Mouse (Mus musculus) thymus, postnatal 10 days (tissue): Measurements from ENCODE around the gene Adpgk.

Source experiments
- DNase-seq, 2 experiments: peaks; one replicate each; pipeline ENCODE4 v3.0.0; 2021; ENCODE audit warnings: low spot score in 2 of 2

Adpgk gene

GRCm38 (mm10) chr9:59290957-59291687, at the start of gene Adpgk:
Adpgk (plus strand) TSS chr9:59291558.
- peak; percentile 97 to 98 for DNase-seq

DNA sequence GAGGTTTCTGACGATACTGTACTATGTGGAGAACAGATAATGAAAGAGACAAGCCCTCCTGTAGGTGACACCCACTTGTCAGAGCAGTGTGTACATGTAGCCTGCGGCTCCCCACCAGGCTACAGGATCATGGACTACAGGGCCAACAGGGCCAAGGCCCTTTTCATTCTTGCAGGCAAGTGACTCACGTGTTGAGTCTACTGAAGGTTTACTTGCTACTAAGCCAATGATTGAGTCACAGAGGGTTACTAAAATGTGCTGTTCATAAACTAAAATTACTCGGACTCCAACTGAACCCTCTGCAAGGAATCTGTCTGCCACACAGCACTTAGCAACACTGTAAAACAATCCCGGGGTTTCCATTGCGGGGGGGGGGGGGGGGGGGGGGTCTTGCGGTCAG, 46.2 kb upstream of the Adpgk start:
- DNase-seq, result no peak

GRCm38 (mm10) chr9:59246456-59247029, 44.8 kb upstream of the Adpgk start:
- no peak for DNase-seq

- DNase-seq, result no peak
Measured at GRCm38 (mm10) chr9:59249359-59249758, 42.0 kb upstream of the Adpgk start.

GRCm38 (mm10) chr9:59250272-59250671, 41.1 kb upstream of the Adpgk start:
- DNase-seq, result no peak

DNA sequence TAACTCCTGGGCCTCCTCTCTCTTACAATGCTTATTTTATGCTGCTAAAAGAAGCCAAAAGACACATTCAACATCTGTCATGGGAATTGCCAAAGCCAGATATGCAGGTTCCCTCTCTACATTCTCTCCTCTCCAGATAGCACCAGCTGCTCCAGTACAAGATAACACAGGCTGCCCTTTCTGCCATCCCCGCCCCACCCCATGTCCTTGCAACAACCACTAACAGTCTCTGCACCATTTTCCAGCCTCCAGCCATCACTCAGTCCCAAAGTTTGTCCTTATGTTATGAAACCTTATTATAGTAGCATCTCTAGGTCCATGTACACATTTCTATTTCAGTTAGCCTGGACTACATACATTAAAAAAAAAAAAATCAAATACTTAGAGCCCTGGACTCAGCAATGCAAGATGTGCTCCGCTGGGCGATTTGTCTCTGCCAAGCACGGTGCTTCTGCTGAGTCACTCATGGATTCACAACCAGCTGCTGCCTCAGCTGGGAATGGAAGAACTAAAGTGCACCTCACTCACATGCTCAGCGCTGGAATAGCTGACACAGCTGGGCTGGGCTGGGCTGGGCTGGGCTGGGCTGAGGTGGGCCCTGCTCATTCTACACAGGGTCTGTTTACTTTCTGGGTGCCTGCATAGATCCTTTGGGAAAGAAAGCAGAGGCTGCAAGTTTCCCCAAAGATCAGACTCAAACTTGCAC, 36.5 kb upstream of the Adpgk start:
- no peak for DNase-seq

- DNase-seq, result no peak
Measured at GRCm38 (mm10) chr9:59259806-59260454, 31.4 kb upstream of the Adpgk start.

- DNase-seq, result peak in 1 of 2 experiments; percentile 31
Measured at GRCm38 (mm10) chr9:59266332-59266731, 25.0 kb upstream of the Adpgk start.

- no peak for DNase-seq
Measured at GRCm38 (mm10) chr9:59269728-59270127, 21.6 kb upstream of the Adpgk start.

DNA sequence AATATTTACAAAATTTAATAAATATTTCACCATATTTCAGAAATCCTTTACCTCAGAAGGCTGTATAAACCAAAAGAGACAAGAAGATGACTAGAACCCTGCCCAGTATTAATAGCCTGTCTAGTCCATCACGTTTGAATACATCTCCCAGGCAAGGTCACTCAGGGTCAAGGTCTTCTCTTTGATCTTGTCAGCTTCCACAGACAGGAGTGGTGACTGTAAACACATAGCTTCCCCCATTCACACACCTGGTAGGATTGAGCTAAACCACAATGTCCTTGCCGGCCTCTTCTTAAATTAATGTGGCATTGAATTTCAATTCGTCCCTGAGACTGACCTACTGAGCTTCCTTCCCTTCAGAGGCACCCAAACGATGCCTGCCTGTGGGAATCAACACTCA, 20.3 kb upstream of the Adpgk start:
- DNase-seq, result no peak

- no peak for DNase-seq
Measured at GRCm38 (mm10) chr9:59271711-59272110, 19.6 kb upstream of the Adpgk start.

- DNase-seq, result no peak
Measured at GRCm38 (mm10) chr9:59273199-59273598, 18.2 kb upstream of the Adpgk start.

GRCm38 (mm10) chr9:59274846-59275455, 16.4 kb upstream of the Adpgk start:
- no peak for DNase-seq

DNA sequence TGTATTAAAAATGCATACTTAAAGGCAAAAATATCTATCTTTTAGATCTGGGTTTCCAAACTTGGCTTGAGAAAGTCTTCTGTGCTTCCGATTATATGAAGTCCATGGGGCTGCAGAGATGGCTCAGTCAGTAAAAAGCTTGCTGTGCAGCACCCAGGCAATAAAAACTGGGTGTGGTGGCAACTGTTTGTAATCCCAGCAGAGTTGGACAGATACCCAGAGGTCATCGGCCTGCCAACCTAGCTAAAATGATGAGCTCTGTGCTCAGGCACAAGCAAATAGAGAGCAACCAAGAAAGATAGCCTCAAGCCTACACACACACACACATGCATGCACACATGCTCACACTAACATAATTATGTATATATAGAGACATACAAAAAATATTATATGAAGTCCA, 13.2 kb upstream of the Adpgk start:
- DNase-seq, result no peak

- DNase-seq, result no peak
Measured at GRCm38 (mm10) chr9:59278694-59279093, 12.7 kb upstream of the Adpgk start.

DNA sequence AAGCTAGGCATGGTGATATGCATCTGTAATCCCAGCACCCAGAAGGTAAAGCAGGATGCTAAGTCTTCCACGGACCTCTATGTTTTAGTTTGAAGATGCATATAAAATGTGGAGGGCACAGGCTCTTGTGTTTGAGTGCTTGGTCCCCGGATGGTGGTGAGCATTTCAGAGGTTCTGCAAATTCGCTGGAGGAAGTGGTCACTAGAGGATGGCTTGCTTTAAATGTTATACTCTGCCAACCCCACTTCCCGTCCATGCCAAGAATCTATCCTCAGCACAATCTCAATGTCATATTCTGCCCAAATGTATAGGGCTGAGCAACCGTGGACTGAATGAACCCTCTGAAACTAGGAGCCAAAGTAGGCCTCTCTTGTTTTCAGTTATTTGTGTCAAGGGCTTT, 10.5 kb upstream of the Adpgk start:
- DNase-seq, result no peak

- peak; percentile 18 to 75 for DNase-seq
Measured at GRCm38 (mm10) chr9:59281871-59282682, 9.3 kb upstream of the Adpgk start.

DNA sequence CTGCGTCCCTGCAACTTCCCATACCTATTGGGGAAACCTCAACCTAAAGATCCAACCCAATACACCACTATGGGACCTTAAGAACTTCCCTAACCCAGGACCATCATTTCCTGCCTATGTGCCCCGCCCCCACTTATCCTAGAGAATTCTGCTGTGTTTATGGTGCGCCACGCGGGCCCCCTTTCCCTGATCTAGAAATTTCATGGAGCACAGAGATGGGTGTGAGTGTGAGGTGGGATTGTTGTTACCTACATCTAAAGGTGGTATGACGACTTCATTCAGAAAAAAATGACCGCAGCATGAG, 8.7 kb upstream of the Adpgk start:
- DNase-seq, result no peak

DNA sequence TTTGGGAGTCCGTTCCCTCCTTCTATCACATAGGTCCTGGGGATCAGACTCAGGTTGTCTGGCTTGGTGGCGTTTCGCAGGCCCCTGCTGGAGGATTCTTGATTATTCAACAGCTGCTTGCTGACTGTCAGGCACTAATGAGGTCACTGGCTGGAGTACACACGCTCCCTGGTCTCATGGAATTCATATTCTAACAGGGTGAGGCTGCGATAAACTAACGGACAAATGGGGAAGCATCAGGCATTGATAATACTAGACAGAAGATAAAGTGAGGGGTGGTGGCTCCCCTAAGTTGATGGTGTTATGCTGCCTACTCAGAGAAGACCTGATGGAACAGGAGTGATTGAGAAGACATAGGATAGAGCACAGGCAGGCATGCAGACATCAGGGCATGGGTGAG, 5.7 kb upstream of the Adpgk start:
- no peak for DNase-seq

GRCm38 (mm10) chr9:59288058-59288457, 3.3 kb upstream of the Adpgk start:
- no peak for DNase-seq

DNA sequence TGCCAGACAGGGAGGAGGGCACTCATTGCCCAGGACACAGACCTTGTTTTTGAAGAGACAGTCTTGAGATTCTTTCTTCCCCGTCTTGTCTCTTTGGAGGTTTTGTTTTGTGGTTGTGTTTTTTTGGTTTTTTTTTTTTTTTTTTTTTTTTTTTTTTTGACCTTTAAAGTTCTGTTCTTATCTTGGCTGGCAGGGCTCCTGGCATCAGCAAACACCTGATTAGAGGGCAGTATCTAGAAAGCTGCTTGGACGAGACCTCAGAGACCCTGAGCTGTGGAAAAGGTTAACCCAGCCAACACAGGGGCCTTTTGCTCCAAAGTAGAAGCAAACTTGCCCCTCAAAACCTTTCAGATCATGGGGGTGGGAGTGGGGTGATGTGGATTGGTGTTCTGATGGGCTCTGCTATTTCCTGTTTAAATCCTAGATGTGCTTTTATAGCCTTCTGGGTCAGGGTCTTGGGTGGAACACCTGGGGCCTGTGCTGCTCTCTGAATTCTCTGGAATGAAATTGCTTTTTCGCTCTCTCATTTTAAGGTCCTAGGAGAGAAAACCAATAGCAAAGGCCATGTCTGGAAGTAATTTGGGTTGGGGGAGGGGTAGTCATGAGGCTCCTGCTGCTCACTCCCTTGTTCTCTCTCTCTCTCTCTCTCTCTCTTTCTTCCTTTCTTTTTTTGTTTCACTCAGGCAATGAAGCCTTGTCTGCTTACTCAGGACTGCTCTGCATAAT, 2.5 kb upstream of the Adpgk start:
- no peak for DNase-seq
